Mouse (Mus musculus) retina, adult 2 months (tissue): ENCODE data around the gene Pet117.

ENCODE experiments used
- DNase-seq: peaks from one replicate; pipeline ENCODE4 v3.0.0-alpha.2; 2012; ENCODE audit warnings: low read depth, low spot score

The Pet117 gene

GRCm38 (mm10) chr2:144382624-144383138, 13.9 kb downstream of the Pet117 start:
- no peak for DNase-seq

- DNase-seq: peak; percentile 11
Measured at GRCm38 (mm10) chr2:144386296-144386695, 17.5 kb downstream of the Pet117 start.

GRCm38 (mm10) chr2:144388416-144388815, 19.6 kb downstream of the Pet117 start:
- no peak for DNase-seq

GRCm38 (mm10) chr2:144399531-144399930, 30.7 kb downstream of the Pet117 start:
- no peak for DNase-seq

- DNase-seq: no peak
Measured at GRCm38 (mm10) chr2:144400659-144401058, 31.9 kb downstream of the Pet117 start.

GRCm38 (mm10) chr2:144409037-144409436, 40.2 kb downstream of the Pet117 start:
- DNase-seq: no peak

- DNase-seq: no peak
Measured at GRCm38 (mm10) chr2:144410603-144411002, 41.8 kb downstream of the Pet117 start.

- no peak for DNase-seq
Measured at GRCm38 (mm10) chr2:144414646-144415045, 45.9 kb downstream of the Pet117 start.

- no peak for DNase-seq
Measured at GRCm38 (mm10) chr2:144416859-144417258, 48.1 kb downstream of the Pet117 start.

GRCm38 (mm10) chr2:144418062-144418461, 49.3 kb downstream of the Pet117 start:
- no peak for DNase-seq

GRCm38 (mm10) chr2:144422094-144422675, 53.4 kb downstream of the Pet117 start:
- no peak for DNase-seq
